Mouse (Mus musculus): ENCODE measurements around the gene Tmem220.

Tmem220 gene

DNA sequence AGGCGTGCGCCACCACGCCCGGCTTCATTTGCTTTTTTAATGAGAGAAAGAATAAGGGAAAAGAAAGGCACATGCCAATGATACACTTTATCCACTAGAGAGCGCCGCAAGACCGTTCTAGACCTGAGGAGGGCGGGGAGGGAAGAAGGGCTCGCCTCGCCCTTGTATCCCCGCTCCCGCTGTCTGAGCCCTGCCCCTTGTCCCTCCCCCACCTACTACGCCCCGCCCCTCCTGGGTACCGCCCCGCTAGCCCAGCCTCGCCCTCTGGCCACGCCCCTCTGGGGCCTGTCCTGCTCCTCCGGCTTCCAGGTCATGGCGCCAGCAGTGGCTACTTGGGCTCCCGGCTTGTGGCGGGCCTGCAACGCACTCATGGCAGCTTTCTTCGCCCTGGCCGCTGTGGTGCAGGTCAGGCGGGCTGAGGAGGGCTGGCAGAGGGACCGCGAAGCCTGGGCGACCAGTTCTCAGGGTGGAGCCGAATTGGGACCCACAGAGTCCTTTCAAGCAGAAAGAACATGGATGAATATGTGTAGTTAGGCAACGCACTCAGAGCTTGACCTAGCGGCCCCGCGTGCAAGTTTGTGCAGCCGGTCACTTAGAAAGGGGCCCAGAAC lies at the start of gene Tmem220:
Tmem220 (plus strand) TSS at position 288 of the 611 bp plus-strand sequence.
- DNase-seq (ENCODE audit: low read depth, low spot score) = peak; percentile 89

DNA sequence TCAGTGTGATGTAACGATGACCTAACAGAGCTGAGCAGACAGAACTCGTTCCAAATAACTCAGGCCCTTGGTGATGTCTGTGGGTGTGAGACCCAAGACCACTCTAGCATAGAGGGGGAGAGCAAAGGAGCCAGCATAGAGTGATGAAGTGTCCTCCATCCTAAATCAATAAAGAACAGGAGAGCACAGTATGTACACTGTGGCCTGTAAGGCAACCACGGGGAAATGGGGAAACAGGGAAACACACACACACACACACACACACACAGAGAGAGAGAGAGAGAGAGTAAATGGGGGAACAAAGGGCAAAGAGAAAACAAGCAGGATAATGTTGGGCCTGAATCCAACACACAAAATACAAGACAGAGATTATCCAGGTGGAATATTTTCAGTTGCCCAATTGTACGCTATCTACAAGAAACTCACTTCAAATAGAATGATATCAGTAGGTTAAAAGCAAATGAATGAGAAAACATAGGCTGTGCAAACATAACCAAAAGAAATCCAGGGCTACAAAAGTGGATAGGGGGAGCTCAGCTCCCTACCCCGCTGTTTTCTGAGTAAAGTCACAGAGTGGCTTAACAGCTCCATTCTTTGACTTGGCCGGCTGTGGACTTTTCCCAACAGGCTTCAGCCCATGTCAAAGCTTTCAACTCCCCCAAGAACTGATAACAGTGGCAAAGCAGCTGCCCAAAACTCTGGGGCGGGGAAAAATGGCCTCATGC lies 49.2 kb upstream of the Tmem220 start:
- no peak for DNase-seq (ENCODE audit: low read depth, low spot score)

DNA sequence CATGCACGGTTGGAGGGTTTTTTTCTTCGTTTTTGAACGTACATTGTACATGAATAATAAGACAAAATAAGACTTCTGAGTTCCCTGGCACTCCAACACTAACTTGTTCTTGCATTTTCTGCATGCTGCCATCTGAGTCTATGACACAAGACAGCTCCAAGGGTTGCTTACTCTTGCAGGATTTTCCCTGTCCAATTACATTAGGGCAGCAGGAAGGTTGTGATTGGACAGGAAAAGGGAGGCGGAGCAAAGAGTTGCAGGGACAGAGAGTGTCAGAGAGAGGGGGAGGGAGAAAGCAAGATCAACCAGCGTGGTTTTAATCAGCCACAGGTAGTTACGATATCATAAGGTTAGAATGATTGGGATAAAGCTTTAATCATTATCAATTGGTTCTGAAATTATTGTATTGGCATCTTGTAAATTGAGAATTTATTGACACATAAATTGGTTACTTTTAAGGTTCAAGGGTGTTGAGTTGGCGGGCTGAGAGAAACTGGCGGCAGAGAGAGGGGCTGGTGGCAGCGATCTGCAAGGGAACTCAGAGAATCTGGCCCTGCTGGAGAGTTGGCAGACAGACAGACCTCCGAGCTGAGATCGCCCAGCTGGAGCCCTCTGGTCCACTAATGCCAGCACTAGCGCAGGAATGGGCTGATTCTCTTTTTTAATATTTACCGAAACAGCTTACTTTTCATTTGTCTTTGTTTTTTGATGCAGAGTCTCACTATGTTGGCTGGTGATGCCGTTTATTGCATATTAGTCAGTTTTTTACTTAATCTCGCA lies 43.4 kb upstream of the Tmem220 start:
- no peak for DNase-seq (ENCODE audit: low read depth, low spot score)

DNA sequence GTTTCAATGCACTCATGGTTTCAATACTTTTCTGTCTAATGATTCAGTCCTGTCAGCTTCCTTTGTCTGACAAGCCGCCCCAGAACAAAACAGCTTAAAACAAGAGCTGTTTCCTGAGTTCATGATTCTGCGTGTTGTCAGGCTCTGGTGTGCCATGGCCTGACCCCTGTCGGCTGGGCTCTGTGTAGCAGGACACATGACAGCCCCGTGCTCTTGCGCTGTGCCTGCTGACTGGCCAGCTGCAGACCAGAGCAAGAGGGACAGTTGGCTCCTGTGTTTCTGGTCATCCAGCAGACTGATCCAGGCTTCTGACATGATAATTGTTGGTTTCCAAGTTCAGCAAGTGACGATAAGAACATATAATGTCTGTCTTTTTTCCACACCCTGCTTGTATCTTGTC lies 42.2 kb upstream of the Tmem220 start:
- DNase-seq (ENCODE audit: low read depth, low spot score) = no peak

DNA sequence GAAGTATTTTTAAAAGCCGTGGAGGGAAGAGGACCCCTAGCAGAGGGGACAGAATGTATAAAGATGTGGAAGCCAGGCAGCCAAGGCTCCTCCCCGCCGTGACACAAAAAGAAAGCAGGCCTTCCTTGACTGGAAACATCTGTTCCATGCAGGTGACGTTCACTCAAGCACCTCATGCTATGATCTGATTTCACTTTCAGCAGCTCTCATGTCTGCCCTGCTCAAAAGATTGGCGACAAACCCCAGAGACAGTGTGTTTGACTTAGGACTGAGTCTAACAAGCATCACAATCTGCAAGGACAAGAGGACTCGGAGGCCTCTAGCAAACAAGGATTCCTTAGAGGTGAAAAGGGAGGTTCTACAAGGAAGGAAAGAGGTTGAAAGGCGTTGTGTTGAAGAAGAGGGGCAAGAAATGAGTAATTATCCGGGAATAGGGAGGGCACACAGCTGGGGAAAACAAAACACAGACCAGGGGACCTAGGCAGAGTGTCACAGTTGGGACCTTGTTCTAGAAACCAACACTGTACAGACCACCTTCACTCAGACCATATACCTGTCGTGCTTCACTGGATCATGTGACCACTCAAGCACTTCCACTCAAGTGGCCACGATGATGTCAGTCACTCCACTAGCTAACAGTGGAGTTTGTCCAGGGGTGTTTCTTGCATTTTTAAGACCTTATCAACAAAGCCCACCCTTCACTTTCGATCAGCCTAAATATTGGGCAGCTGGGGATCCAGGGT lies 41.4 kb upstream of the Tmem220 start:
- DNase-seq (ENCODE audit: low read depth, low spot score) = no peak

DNA sequence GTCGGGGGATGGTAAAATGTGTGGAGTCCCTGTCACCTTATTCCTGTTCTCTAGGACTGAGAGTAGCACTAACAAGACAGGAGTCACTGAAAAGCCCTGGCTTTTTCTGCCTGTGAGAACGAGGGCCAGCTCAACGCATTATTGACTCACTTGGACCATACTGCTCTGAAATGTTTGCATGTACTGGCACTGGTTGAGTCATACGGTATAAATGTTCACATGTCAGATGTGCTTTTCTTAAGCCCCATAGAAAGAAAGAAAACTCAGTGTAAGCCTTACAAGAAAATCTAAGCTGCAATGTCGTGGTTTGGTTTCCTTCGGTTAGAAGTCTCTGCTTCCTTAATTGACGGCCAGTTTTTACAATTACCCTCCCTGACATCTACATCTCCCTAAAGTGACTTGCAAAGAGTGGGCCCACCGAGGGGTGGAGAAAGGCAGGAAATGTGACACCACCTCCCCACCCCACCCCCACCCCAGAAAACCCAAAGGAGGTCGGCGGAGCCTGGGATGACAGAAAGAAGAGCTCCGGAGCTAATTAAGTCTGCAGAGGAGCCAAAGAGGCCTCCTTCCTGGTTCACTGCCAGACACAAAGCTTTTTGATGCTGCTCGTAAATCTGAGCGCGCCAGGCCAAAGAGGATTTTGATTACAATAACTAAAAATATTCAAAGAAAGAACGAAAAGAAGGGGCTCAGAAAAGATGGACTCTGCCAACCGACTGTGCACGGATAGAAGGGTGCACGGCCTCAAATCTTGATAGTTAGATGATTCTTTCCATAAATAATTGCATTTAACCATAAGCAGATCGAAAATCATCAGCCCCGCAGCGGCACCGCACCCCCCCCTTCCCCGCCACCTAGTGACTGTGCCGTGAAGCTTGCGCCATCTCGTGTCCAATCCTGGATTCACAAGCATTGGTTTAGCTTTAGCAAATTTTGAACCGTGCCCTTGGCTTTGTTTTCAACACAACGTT lies 40.5 kb upstream of the Tmem220 start:
- peak; percentile 5 for DNase-seq (ENCODE audit: low read depth, low spot score)

DNA sequence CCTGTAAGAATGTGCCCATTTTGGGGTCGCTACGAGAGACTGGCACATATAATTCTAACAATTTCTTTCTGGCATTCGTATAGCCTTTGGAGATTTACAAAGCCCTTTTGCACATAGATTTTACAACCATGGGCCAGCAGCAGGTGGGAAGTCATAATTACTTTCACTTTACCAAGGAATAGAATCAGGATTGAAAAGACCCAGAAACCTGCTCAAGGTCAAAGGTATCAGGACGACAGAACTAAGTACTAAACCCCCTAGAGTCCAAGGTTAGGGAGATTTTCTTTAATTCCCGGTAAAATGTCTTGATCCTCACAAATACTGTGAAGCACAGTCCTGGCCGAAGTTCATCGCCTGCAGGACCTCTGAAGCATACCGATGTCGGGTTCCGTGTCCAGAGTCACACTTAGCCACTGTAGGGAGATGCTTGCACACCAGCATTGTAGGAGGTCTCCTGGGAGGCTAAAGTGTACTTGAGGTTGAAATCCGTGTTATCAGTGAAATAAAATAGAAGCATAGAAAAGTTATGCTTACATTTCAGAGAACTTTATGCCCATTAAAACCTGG lies 39.7 kb upstream of the Tmem220 start:
- DNase-seq (ENCODE audit: low read depth, low spot score) = no peak

DNA sequence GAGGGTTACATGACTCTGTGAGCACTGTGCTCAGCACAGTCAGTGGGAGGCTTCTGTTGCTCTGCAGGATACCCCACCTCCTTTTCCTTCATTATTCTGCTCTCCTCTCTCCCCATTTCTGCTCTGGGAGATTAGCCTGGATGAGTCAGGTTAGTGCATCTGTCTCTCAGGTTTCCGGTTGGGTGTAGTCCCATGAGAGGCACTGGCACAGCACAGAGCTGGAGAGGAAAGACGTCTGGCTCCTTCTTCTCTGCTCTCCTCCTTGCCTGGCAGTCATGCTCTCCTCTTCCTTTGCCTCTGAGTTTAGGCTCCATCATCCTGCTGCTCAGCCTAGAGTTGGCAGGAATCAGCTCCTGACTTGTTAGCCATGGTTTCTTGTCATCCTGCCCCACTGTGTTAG lies 32.8 kb upstream of the Tmem220 start:
- DNase-seq (ENCODE audit: low read depth, low spot score) = no peak

DNA sequence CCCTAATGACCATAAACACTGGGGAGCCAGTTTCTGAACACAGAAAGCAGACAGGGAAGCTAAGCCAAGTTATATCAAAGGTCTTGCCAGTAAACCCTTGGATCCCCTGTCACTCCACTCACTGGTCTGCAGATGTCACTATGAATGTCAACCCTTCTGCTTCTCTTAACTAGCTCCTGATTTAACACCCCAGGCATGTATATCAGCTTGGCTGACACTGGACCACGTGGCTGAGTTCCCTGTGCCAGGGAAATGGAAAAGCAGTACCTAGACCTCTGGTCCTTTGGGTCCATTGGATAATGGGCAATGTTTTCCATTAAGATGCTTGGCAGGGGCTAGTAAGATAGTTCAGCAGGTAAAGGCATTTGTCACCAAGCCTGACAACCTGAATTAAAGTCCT lies 31.3 kb upstream of the Tmem220 start:
- no peak for DNase-seq (ENCODE audit: low read depth, low spot score)

DNA sequence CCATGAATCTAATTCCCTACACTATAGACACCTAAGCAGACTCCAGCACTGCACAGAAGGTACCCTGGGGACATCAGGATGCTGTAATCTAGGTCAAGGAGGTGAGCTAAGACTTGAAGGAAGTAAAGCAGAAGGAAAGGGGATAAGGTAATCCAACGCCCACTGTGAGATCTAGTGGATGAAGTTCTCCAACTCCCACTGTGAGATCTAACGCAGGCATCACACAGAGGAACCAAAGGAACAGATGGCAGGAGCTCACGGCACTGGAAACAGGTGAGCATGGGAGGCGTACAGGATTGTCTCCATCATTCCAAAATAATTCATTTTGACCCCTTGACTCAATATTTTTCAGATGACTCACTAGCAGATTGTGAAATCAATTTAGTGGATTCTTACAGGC lies 28.5 kb upstream of the Tmem220 start:
- no peak for DNase-seq (ENCODE audit: low read depth, low spot score)

DNA sequence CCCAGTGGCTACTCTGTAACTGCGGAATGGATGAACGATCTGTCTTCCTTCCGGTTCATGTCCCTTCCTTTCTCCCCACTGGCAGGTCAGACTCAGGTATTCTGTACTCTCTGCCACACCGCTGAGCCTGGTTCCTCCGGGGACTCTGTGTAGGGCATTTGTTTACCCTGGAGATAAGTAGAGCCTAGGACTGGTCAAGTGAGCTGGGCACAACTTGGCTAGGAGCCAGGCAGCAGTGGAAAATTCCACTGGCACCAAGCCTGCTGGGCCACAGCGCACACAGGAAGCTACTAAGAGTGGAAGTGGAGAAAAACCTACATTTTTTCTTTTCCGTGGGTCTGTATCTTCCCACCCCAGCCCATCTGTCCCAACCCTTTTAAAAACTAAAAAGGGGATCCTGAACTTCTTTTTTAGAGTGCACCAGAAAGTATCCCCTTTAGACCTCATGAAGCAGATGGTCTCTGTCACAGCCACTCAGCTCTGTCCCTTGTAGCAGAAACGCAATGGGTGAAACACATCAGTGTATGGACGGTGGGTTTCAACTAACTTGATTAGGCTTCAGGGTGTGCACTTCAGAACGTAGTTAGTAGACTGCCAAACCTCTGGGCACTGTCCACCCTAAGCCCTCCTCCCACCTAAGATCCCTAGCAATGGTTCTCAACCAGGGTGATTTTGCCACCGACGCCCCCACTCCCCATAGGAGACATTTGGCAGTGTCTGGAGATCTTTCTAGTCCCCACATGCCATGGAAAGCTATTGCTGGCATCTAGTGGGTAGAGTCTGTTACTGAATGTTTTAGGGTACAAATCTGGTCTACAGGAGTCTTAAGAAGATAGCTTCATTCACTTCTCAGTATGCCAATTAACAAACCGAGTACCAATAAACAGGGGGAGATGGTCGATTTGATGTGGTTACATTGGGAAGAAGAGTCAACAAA lies 26.2 kb upstream of the Tmem220 start:
- DNase-seq (ENCODE audit: low read depth, low spot score) = no peak

DNA sequence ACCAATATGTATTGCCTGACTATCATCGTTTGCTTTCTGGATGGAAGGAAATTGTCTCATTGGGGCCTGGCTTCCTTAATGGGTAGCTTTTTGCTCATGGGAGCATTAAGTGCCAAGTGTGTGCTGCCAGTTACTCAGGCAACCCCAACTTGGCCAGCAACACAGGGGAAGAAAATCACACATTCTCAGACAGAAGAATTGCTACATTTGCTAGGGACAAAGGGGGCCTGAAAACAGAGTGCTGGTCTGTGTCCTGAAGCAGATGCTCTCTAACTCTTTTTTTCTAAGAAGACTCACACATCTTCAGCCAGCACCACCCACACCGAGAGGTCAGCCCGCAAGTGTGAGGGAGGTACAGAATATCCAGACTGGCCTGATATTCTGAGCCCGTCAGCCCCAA lies 24.3 kb upstream of the Tmem220 start:
- no peak for DNase-seq (ENCODE audit: low read depth, low spot score)

DNA sequence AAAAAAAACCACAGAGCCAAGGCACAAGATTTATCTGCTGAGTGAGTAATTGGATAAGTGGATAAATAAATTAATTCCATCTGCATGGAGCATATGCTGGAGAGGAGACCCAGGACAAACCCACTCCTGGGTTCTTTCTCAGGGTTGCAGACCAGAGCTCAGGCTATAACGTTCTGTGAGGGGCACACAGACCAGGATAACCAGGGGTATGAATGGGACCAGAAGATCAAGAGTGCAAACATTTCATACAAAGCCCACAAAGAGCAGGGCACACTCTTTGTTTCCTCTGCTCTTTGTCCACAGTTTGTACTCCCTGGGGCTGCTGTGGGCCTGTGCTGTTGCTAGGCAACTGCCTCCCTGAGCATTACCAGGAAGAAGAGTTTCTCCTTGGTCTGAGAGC lies 23.2 kb upstream of the Tmem220 start:
- DNase-seq (ENCODE audit: low read depth, low spot score) = no peak

DNA sequence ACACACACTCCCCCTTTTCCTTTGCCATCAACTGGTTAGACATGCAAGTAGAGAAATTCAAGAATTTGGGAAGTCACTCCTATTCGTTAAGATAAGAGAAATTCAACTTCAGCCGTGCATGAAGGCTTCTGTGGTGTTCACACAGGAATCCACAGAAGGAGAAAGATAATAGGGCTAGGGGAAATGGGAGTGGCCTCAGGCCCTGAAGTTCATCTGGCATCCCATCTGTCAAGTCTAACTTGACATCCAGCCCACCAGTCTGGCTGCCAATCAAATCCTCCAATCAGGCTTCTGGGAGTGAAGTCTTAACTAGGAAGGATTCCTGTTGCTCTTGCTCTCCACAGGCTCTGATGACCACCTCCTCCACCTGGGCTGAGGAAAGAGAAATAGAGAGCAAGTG lies 22.0 kb upstream of the Tmem220 start:
- DNase-seq (ENCODE audit: low read depth, low spot score) = no peak

DNA sequence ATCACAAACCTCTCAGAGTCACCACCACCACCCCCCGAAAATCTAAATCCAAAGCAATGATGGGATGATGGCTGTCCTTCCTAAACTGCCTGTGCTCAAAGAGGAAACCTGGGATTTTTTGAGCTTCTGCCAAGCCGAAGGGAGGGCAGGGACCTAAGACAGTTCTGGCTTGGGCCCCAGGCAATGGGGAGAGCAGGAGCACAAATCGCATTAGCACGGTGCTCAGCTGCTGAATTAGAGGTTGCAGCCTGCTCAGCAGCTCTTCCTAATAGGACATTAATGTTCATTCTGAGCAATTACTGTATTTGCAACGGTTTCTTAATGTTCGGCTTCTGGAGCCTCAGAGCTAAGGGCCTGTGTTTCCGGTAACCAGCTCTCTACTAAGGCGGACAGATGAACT lies 17.0 kb upstream of the Tmem220 start:
- DNase-seq (ENCODE audit: low read depth, low spot score) = no peak

DNA sequence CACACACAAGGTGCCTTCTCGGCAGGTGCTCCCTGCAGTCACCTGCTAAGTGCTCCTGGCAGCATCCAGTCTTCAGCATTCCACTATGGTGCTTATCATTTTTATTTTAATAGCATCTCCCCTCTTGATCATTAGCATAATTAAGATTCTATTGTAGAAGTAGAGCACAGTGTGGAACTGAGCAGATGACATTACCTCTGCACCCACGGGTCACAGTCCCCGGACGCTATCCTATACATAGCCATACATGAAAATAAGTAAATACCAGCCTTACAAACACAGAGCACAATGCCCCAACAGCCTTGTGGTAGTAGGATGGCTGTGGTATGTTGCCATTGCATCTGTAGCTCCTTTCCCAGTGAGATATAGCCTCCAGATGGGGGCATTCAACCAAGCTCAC lies 16.4 kb upstream of the Tmem220 start:
- no peak for DNase-seq (ENCODE audit: low read depth, low spot score)

DNA sequence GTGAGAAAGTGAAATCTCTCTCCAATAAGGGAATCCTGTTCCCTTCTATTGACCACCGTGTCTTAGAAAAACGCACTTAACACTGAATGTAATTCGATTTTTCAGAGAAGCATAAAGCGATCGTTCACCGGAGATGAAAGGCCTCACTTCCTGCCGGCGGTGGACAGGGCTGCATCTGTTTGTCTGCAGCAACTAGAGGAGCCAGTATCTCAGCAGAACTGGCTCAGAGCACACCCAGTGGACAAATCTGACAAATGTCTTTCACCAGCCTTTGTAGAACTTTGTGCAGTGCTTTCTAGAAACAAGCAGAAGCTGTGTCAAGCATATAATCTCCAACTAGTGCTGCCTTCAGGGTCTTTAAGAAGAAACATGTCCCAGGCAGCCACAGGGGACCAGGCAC lies 14.5 kb upstream of the Tmem220 start:
- DNase-seq (ENCODE audit: low read depth, low spot score) = no peak

DNA sequence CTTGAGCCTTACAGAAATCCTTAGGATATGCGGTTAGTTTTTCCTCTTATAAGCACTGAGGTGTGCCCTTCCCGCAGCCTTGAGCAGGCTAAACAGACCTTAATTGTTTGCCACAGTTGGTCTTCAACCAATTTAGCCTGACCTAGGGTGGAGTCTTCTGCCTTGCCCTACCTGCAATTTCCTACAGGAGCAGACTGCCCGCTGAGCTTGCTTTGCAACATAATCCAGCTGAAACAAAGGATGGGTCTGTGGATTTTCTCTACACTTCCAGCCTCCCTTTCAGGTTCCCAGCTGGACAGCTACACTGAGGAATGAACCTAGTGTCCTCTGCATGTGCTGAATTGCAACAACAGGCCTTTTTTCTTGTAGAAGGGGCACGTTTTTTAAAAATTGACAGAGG lies 13.3 kb upstream of the Tmem220 start:
- no peak for DNase-seq (ENCODE audit: low read depth, low spot score)

DNA sequence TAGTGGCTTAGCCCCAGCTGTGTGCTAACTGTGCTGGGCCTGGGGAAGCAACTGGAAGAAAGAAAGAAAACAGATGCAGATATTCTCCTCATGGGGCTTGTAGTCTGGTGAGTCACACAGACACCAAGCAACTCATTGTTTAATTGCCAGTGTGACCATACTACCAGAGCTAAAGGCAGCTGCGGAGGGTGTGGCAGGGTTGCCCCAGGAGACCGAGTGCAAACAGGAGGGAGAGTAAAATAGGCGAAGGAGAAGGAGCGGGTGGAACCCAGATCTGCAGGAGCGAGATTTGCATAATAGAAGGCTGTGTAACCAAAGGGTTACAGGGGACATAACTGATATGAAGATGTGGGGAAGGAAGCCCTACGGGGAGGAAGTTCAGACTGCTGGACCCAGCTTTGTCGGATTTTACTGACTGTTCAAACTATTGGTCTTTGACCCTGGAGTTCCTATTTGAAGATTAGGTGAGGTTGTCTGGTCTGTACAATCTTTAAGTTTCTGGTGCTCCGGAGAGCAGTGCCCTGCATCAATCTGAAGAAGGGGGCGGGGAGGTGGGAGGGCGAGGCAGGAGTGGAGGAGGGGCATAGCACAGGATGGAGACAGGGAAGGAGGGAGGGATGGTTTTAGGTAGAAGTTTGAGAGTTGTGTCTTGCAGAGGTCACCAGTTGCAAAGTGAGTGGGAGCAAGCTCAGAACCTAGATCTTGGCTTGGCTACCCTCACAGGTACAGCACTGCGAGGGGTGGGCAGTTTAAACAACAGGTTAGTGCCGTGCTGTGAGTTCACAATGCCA lies 7.0 kb upstream of the Tmem220 start:
- no peak for DNase-seq (ENCODE audit: low read depth, low spot score)

All from c-Kit-negative CD71-positive TER-119-positive erythroid progenitor cells, embryonic 14.5 days (primary cell).